Mouse (Mus musculus) T-cell, adult 2 months (primary cell): ENCODE data around the gene Amotl2.

Source experiments
- DNase-seq: peaks from one replicate; pipeline ENCODE4 v3.0.0; 2022; ENCODE audit warnings: low spot score

Gene Amotl2

DNA sequence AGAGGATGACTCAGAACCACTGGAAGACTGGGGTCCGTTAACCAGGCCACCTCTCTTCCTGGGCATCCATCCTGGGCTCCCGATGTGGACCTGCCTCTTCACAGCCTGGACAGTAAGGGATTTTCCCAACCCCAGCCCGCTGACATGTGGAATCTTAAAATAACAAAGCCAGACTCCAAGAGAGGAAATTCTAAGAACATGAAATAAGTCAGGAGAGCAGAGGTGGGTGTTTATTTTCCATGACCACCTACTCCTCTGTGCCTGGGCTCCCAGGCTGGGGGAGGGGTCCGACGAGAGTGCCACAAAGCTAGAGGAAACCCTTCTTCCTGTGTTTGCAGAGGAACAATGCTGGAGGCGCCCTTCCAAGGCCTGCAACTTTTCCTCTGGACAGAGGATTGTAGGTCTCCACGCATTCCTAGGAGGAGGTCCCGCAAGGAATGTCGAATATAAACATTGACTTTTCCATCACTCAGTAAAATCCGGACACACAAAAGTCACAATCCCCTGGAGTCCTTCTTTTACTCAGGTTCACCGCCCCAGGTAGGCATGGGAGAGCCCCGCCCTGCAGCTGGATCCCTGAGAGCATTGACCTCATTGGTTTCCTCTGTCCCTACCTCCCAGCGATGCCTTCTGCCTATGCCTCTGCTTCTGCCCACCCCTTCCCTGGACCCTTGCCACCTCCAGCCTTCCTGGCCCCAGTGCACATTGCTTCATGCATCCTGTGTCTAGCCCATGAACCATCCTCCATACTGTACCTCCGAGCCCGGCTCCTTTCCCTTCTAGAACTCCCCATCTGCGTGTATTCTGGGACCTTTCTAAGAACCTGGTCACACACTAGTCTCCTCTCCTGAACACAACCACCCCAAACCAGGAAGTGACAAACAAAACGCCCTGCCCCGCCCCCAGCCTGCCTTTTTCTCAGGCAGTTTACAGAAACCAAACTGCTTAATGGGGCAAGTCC is 61.4 kb downstream of the Amotl2 start:
- no peak for DNase-seq

DNA sequence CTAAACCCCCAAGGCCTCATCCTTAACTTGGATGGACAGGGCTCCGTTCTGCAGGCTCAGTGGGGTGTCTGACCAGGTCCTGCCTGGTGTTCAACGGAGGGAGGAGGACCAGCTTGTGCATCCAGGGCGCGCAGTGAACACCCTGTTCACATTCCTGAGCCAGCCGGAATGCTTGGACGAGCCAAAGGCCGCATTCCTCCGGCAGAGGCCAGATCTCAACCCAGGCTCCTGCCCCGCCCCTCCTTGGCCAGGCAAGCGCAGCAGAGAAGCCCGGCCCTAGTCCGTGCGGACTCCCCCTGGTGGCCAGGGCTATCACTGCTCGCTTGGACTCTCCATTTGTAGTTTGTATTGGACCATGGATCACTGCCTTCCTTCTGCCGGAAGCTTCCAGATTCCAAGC is 63.0 kb downstream of the Amotl2 start:
- DNase-seq = peak; percentile 9
